Mouse (Mus musculus) layer of hippocampus, adult 8-10 months (tissue): Measurements from ENCODE around the gene Dmtf1. TPM values are rescaled to one million over a fixed set of nuclear protein-coding genes. Genes with fewer than 3 reads are reported as not detected.
A peak's percentile ranks its signal among the peaks of the same experiment; 100 is the strongest.
"Not testable (repeated sequence)": the region's sequence is repeated elsewhere in the genome, so short reads cannot be mapped to it uniquely, and the experiment has no call there.

ENCODE experiments used
- DNase-seq, 2 experiments: peaks; one replicate each; pipeline ENCODE4 v3.0.0; 2022; ENCODE audit warnings: low spot score in 2 of 2
- total RNA-seq, 4 experiments: library from RNA; stranded (reverse); gene quantifications; 2 replicates each; pipeline ENCODE4 v1.2.4; 2022

The Dmtf1 gene
- 10 to 100 TPM; 43.3 to 62.3 (median 51.2) TPM for total RNA-seq

DNA sequence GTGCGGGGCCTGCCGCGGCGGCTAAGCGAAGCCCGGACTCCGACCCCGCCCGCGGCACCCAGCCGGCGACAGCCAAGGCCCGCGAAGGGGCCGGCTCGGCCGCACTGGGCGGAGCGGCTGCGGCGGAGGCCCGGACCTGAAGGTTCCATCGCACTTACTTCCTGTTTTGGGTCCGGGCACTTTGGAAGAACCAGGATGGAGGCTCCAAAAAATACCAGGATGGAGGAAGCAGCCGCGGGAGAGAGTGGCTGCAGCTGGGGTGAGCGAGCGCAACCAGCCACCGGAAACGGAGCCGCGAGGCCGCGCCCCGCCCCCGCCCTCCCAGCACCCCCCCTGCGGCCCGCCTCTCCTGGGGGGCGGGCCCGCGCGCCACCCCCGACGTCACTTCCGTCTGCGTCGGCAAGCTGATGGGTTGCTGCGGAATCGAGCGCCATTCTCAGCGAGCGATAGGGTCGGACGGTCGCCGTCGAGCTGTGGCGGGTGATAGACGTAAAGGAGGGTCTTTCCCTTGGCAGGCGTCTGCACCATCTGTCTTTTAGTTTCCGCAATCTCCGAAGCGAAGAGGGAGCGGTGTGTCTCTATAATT is at the start of gene Dmtf1:
Dmtf1 (minus strand) TSS at position 321 of the 586 bp plus-strand sequence.
- peak; percentile 87 to 89 for DNase-seq

DNA sequence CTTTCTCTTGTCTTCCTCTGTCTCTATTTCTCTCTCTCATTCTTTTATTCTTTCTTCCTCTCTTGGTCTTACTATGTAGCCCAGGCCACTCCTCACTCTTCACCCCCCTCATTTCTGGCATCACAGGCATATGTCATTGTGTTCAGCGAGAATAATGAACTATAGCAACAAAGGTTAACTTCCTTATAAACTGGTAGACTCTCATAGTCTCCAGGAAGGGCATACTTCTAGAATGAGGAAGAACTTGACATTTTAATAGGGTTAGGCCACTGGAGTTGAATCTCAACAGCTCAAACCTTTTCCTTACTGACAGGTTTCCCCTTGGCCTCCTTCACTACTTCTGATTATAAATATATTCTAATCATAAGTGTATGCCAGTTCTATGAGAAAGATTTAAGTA is 24.9 kb upstream of the Dmtf1 start:
- no peak for DNase-seq

DNA sequence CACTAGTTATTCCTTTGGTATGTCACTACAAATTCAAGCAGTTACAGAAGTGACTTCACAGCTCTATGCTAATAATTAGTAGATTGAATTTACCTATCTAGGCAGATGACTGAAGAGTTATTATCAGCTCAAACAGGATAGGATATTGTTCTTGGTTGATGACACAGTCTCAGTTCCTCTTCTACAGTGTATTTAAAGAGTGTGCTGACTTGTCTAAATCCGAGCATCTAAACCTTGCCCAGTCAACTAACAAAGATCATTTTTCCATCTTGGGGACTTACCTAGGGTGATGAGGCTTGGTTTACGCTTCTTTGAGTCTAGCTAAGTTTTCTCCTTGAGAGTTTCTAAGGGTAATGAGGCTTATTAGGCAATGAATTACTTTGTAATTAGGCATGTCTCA is 11.7 kb upstream of the Dmtf1 start:
- DNase-seq: no peak

DNA sequence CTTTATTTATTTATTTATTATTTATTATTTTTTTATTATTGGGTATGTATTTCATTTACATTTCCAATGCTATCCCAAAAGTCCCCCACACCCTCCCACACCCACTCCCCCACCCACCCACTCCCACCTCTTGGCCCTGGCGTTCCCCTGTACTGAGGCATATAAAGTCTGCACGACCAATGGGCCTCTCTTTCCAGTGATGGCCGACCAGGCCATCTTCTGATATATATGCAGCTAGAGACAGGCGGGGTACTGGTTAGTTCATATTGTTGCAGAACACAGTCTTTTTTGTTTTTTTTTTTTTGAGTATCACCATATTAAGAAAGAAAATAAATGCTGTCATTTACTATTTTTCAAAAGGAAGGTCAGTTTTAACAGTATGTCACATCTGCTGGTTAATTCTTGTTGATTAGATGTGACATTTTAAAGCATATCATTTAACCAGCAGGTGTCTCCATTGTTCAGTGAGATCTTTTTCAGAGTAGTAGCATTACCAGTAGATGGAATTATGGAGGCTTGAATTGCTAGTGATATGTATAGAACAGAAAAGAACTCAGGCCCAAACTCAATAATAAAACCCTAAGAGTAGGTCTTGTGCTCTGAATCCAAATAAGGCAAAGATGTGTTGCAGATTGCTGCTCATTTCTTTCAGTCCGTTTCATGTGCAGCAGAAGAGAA is 7.9 kb upstream of the Dmtf1 start:
- DNase-seq: not testable (repeated sequence)

DNA sequence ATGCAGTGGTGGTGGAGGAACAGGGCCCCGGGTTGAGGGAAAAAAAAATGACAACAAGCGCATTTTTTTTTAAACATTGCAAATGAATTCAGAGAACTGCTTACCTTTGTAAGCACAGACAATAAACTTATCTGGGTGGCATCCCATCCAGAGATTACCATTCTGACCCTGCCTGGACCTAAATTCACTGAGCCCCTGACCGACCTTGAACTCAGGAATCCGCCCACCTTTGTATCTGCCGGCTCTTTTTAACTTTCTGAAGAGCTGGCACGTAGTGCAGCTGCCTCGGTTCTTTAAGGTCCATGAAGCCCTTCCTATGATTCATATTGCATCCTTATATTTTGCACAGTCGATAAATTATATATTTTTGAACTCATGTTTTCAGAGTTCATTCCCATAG is 4.8 kb upstream of the Dmtf1 start:
- DNase-seq: no peak

DNA sequence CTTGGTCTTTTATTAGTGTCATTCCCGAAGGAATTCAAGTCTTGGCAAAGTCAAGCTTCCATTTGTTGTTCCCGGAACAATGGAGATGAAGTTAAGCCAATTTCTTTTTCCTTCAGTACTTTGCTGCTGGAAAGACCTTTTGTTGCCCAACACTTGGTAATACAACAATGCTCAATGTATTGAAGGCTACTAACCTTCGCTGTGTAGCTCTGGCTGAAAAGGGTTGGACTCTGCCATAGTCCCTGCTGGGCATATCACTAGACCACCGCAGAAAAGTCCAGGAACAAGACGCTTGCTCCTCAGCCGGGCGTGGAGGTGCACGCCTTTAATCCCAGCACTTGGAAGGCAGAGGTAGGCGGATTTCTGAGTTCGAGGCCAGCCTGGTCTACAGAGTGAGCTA is 3.6 kb upstream of the Dmtf1 start:
- DNase-seq: not testable (repeated sequence)

DNA sequence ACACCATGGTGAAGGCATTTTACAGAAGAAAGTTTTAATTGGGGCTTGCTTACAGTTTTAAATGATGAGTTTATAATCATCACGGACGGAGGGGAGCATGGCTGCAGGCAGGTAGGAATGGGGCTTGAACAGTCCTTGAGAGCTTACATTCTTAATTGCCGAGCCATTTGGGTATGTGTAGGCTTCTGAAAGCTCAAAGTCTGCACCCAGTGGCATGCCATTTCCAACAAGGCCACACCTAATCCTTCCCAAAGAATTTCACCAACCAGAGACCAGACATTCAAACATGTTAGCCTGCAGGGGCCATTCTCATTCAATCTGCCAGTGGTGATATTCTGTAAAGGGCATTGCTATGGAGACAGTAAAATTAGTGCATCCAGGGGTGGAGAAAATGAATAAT is 1.8 kb upstream of the Dmtf1 start:
- DNase-seq: no peak

DNA sequence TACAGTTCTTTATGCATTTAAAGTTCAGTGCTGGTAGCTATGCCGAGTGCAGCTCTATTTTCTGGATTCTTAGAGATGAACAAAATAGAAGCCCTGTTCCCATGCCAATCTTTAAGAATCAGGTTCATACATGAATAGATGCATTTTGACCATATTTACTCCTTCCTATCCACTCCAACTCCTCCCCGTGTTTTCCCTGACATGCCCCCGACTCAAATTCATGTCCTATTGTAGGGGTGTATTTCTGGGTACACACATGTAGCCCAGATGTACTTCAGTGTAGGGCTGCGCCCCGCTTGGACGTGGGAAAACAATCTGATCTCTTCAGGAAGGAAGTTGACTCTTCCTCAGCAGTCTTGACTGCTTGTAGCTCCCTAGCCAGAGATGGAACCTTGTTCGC is 512 bp upstream of the Dmtf1 start:
- peak in 1 of 2 experiments; percentile 17 for DNase-seq

DNA sequence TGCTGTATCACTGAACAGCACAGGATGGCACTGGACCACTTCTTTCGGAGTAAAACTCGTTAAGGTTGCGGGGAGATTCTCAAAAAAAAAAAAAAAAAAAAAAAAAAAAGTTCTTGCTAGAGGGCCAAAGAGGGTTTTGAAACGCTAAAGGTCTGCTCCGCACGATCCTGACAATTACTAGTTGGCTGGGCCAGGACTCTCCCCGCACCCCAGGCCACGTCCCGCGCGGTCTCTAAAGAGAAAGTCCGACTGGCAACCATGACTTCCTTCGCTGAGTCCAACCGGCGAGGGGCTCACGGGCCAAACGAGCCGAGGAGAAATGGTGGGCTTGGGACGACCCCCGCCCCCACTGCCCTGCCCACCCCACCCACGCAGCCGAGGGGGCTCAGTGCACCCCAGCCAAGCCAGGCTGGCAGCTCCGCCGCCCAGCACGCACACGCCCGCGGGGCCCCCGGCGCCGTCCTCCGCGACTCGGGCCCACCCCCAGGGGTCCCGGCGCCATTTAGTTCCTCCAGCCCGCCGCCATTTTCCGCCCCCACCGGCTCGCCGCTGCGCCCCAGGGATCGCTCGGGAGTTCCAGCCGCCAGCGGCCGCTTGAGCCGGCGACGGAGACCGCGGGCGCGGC is 633 bp downstream of the Dmtf1 start:
- DNase-seq: peak in 1 of 2 experiments; percentile 8

DNA sequence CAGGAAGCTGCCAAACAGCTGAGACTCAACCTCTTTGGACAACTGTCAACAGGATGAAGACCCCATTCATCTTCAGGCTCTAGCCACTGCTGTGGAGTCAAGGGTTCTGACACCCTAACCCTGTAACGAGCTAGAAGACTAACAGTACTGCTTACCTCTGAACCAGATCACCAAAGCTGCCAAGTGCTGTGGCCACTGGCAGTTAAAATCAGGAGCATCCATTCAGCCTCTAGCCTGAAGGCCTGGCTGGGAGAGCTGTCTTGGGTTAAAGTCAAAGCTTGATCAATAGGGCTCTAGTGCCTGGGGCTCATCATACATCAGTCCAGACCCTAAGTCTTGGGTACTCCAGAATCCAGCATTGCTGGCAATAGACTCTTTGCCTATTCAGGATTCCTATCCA is 4.2 kb downstream of the Dmtf1 start:
- no peak for DNase-seq

DNA sequence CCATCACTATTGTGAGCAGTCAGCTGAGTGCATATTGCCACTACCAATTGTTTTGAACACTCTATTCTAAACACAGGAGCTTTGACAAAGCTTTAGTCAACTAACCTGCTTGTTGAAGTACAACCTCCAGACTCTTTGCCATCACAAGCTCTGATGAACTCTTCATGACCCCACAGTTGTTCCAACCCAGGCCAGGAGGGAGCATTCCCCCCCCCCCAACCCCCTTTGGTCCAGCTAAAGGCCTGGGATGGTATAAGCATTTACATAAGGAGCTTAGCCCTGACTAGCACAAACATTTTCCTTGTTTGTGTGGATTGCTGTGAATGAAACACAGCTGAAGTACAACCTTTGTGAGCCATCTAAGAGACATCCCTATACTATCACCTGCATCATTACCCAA is 4.8 kb downstream of the Dmtf1 start:
- DNase-seq: no peak

DNA sequence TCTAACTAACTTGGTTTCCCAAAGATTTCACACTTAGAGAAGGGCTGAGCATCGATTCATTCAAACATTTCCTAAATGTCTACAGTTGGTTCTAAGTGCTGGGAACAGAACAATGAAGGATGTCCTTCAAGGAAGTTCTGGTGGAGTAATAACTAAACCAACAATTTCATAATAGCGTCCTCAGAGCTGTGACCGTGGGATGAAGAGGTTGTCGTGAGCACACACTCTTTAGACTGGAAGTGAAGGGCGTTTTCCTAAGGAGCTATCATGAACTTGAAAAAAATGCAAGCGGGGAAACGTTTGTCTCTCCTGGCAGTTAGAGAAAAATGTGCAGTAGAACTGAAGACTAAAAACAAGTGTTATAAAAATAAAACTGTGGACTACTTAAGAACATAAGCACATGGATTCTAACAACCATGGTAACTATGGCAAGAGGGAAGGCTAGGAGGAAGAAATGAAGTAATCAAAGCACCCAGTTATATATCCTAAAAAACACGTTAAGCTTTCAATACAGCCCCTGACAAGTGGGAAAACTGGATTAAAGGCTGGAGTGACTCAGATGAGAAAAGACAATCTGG is 12.2 kb downstream of the Dmtf1 start:
- DNase-seq: no peak

DNA sequence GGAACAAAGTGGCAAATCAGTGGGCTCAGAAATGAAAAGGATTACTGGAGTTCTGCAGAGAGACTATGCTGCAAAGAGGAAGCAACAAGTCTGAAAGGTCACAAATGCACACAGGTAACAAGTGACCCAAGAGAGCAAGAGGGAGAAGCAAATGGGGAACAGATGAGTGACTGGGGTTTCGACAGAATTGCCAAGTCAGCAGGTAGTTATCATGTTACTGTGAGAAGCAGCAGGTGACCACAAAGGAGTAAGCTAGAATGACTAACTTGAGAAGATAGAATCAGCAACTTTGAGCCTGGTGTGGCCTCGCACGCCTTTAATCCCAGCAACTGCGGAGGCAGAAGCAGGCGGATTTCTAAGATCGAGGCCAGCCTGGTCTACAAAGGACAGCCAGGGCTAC is 19.2 kb downstream of the Dmtf1 start:
- no peak for DNase-seq

DNA sequence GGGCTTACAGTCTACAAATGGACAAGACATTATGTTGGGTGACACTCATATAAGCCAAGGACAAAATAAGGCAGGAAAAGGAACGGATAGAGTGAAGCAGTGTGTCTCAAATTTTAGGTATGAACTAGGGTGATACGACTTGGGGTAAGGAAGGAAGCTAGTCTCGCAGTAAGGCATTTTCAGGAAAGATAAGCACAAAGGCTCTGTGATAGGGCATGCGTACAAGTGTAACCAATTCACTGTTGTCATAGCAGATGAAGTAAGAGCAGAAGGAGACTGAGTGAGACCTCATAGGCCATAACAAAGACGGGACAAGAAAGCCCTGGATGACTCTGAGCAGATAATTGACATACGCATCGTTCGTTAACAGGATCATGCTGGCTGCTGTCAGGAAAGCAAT is 20.9 kb downstream of the Dmtf1 start:
- DNase-seq: no peak

DNA sequence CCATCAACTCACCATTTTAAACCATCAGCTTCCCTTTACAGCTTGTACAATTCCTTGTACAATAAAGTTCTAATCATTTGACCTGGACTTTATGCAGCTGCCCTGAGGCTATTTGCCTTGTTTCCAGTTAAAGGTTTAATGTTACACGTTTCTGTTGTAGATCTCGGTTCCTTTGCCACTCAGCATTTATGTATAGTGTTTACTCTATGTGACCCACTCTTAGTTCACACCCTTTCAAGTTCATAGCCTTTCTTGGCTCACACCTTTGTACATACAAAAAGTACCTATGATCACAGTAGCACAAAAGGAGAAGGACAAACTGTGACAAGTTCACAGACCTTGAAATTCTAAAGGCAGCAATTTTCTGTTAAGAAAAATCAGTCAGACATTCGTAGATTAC is 26.0 kb downstream of the Dmtf1 start:
- no peak for DNase-seq

DNA sequence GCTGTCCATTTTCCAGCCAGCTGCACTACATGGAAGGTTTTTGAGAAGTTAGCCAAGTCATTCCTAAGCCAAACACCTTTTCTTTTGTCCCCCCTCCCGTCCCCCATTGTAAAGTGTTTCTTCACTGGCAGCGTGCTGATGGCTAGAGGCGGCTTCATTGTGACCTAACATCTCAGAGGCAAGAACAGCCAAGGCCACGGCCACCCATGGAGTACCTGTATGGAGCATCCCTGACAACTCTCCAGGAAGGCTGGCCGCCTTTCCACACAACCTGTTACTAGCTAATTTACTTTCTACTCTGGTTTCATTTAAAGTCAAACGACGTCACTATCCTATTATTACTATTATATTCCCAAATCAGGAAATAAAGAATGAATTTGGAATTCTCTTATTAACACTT is 29.8 kb downstream of the Dmtf1 start:
- DNase-seq: no peak

DNA sequence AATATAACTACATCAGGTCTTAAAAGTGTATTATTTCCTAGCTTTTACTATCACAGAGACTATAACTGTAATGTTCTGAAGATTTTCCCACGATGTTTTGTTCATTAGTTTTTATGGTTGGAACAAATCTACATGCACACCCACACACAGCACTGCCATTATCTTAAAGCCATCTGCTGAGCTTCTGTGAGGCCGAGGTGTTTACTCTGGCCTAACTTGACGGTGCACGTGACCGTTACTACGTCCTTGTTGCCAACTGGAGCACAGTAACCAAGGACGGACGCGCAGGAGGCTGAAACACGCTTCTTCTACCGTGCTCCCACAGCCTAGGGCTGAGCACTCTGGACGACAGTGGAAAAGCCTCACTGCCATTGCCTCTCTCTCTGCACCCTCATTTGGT is 33.0 kb downstream of the Dmtf1 start:
- peak; percentile 50 to 71 for DNase-seq

DNA sequence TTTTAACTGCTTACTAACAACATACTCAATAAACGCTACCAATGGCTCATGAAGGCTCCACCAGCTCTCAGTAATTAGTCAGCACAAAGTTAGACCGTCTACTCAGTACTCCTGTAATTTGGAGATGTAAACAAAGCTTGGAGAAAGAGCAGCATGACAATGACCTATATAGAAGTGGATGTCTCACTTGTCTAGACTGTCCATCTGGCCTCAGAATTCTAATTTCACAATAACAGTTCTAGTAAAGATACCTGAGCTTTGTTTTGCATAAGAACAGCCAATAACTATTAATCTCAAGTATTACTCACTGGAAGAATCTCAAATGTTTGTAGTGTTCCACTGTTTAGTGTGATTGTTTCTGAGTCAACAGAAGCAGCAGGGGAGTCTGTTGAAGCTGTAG is 37.4 kb downstream of the Dmtf1 start:
- no peak for DNase-seq

DNA sequence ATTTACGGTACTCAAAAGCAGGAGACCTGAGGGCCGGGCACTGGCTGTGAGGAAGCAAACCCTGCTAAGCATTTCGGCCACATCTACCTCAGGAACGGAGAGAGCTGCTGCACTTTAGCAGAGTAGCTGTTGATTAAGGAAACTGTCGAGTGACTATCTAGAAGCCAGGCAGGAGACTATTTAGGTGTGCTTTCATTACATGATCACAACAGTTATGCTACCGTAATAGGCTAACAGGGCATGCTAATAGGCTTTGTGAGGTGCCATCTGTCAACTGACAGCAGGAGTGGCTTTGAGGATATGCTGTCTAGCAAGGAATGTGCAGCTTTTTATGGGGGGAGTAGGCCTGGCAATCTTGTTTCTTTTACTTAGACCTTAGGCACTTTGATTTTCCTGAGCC is 47.4 kb downstream of the Dmtf1 start:
- DNase-seq: no peak

DNA sequence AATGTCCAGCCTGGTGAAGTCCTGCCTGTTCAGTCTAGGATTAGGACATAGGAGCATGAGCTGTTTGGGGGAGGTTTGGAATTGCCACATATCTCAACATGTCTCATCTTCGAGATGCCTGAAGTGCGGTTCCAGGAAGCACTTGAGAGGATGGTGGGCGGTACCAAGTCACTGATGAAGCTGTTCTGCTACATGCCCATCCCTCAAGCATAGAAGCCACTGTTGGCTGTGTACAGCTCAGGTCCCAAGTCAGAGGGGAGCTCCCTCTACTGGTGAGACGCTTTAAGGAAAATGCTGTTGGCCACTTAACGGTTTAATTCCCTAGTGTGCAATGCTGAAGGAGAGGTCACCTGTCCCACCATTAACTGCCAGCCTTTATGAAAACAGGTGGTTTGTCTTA is 49.8 kb downstream of the Dmtf1 start:
- DNase-seq: peak in 1 of 2 experiments; percentile 46

DNA sequence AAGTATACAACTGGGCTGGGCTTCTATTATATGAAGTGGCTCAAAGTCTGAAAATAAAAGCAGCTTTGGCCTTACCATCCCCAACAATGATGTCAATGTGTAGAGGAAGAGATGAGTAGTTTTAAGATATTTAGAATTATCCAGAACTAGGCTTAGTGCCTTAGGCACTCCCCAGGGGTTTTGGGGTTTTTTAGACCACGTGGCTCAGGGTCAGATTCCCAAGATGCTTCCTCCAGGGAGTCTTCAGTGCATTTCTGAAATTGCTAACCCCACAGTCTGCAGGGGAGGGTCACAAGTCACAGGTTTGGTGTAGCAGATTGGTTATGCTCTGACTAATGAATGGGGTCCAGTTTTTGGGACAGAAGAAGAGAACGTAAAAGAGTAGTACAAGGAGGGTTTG is 50.3 kb downstream of the Dmtf1 start:
- no peak for DNase-seq

DNA sequence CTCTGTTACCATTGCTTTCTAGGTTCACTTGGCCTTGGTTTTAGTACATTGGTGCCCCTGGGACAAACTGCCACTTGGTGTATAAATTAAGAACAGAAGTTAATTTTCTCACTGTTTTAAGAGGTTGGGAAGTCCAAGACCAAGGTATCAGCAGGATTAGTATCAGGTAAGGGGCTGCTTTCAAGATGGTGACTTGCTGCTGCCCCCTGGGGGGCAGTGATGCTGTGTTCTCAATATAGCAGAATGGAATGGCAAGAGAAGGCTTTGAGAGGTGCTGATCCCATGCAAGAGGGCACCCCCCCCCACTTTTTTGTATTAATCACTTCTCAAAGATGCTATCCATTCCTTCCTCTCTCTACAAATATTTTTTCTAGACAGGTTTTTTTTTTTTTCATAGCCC is 52.0 kb downstream of the Dmtf1 start:
- DNase-seq: no peak

DNA sequence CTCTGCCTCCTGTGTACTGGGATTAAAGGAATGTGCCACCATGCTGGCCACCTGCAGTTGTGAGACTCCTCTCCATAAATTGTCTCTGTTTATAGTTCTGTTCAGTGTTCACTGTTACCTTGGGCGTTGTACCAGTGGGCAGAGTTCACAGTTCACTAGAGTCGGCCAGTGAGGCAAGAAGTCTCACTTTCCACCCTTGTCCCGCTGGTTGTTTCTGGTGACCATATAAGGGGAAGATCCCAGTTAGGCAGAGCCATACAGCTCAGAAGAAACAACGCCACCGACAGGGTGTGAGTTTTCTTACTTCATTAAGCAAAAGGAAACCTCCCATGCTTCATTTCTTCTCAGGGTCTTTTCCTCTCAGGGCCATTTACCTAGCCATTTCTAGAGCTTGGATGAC is 53.1 kb downstream of the Dmtf1 start:
- no peak for DNase-seq
